Mouse (Mus musculus) kidney, embryonic 15.5 days (tissue): ENCODE measurements around the gene Rbm33. TPM values are rescaled to one million over a fixed set of nuclear protein-coding genes. Genes with fewer than 3 reads are reported as not detected.
A peak's percentile ranks its signal among the peaks of the same experiment; 100 is the strongest.

Source experiments
- ATAC-seq: fragments of 200-750 bp; cut with Nextera tagmentation; replicated peaks from 2 replicates; pipeline ENCODE4 v1.8.0; 2017; ENCODE audit warnings: moderate TSS enrichment; ENCODE audit not compliant: low FRiP score
- H3K27ac ChIP-seq: fragments of 300-500 bp; sonication (generic); 2 replicates; pipeline ENCODE4 v1.5.1; 2015; ENCODE audit warnings: mild to moderate bottlenecking, inconsistent platforms
- H3K27me3 ChIP-seq: fragments of 300-500 bp; sonication (generic); 2 replicates; pipeline ENCODE4 v1.6.1; 2015; ENCODE audit warnings: inconsistent platforms
- H3K36me3 ChIP-seq: fragments of 300-500 bp; sonication (generic); 2 replicates; pipeline ENCODE4 v1.6.1; 2015; ENCODE audit warnings: inconsistent platforms
- H3K4me1 ChIP-seq: fragments of 300-500 bp; sonication (generic); 2 replicates; pipeline ENCODE4 v1.6.1; 2015; ENCODE audit warnings: inconsistent platforms
- H3K4me2 ChIP-seq: fragments of 300-500 bp; sonication (generic); 2 replicates; pipeline ENCODE4 v1.6.1; 2015; ENCODE audit warnings: moderate library complexity, mild to moderate bottlenecking, inconsistent platforms
- H3K4me3 ChIP-seq: fragments of 300-500 bp; sonication (generic); replicated peaks from 2 replicates; pipeline ENCODE4 v1.5.1; 2015; ENCODE audit warnings: mild to moderate bottlenecking, inconsistent platforms
- H3K9ac ChIP-seq: fragments of 300-500 bp; sonication (generic); 2 replicates; pipeline ENCODE4 v1.6.1; 2015; ENCODE audit warnings: mild to moderate bottlenecking, inconsistent platforms
- H3K9me3 ChIP-seq: fragments of 300-500 bp; sonication (generic); replicated peaks from 2 replicates; pipeline ENCODE4 v1.6.1; 2016; ENCODE audit warnings: inconsistent platforms
- WGBS: fragments of 180-500 bp; shearing (Covaris S2); methylation state at CpG from one replicate; pipeline ENCODE4 v1.1.7; 2015; ENCODE audit warnings: mixed read lengths; 5-methylcytosine and 5-hydroxymethylcytosine counted together
- polyA plus RNA-seq: library from polyadenylated mRNA; unstranded; fragments of >200 nt; fragmentation: Nextera tagmentation; extraction: Ambion mirVana; gene quantifications from 2 replicates; pipeline ENCODE4 v1.2.1, GENCODE M21; 2015

Gene Rbm33
- polyA plus RNA-seq, 1 experiment from 2014 or later, result 10.8 TPM

GRCm38 (mm10) chr5:28299346-28299745, 17.6 kb upstream of the Rbm33 start:
- H3K4me1 ChIP-seq, result no peaks in the 10 kb centered on the region
- H3K27ac ChIP-seq, result no peak overlapping the region
- H3K4me3 ChIP-seq, result no peak overlapping the region
- WGBS, result 75% methylated on average over 6 of the region's 6 CpGs
- no peaks in the 10 kb centered on the region for H3K9me3 ChIP-seq
- H3K9ac ChIP-seq, result no peak overlapping the region
- no peaks in the 10 kb centered on the region for H3K36me3 ChIP-seq
- no peak for ATAC-seq
- H3K27me3 ChIP-seq, result no peaks in the 10 kb centered on the region
- H3K4me2 ChIP-seq, result no peak overlapping the region

- no peaks in the 10 kb centered on the region for H3K4me1 ChIP-seq
- H3K9me3 ChIP-seq, result no peaks in the 10 kb centered on the region
- no peak overlapping the region for H3K4me2 ChIP-seq
- no peak for ATAC-seq
- no peak overlapping the region for H3K9ac ChIP-seq
- WGBS, result 91% methylated on average over 1 of the region's 1 CpGs
- H3K36me3 ChIP-seq, result no peaks in the 10 kb centered on the region
- no peaks in the 10 kb centered on the region for H3K27me3 ChIP-seq
- no peak overlapping the region for H3K27ac ChIP-seq
- no peak overlapping the region for H3K4me3 ChIP-seq
These were observed 14.2 kb upstream of the Rbm33 start for GRCm38 (mm10) chr5:28302671-28303070.

GRCm38 (mm10) chr5:28304551-28304950, 12.4 kb upstream of the Rbm33 start:
- Histone ChIP-seq H3K27me3 (no peaks in the 10 kb centered on the region), H3K27ac (no peak overlapping the region), H3K9me3 (no peaks in the 10 kb centered on the region), H3K4me2 (no peak overlapping the region), H3K4me3 (no peak overlapping the region), H3K4me1 (no peaks in the 10 kb centered on the region), H3K9ac (no peak overlapping the region), H3K36me3 (no peaks in the 10 kb centered on the region)
- no peak for ATAC-seq

GRCm38 (mm10) chr5:28315526-28315925, 1.4 kb upstream of the Rbm33 start:
- Histone ChIP-seq H3K4me2 (no peak overlapping the region), H3K27ac (no peak overlapping the region), H3K36me3 (no peaks in the 10 kb centered on the region), H3K27me3 (no peaks in the 10 kb centered on the region), H3K4me1 (peaks cover 16% of the 10 kb centered on the region), H3K9me3 (no peaks in the 10 kb centered on the region), H3K9ac (no peak overlapping the region), H3K4me3 (no peak overlapping the region)
- WGBS, result 89% methylated on average over 8 of the region's 8 CpGs
- no peak for ATAC-seq

- H3K36me3 ChIP-seq, result no peaks in the 10 kb centered on the region
- peaks cover 16% of the 10 kb centered on the region for H3K4me1 ChIP-seq
- peak overlapping the region; percentile 96 for H3K4me3 ChIP-seq
- peak overlapping the region; percentile 100 for H3K9ac ChIP-seq
- H3K27ac ChIP-seq, result peak overlapping the region; percentile 100
- H3K27me3 ChIP-seq, result no peaks in the 10 kb centered on the region
- no peak for ATAC-seq
- no peaks in the 10 kb centered on the region for H3K9me3 ChIP-seq
- peak overlapping the region; percentile 70 for H3K4me2 ChIP-seq
- under 1% methylated on average over 14 of the region's 14 CpGs for WGBS
These were observed 685 bp upstream of the Rbm33 start for GRCm38 (mm10) chr5:28316151-28316721.

- WGBS, result under 1% methylated on average over 50 of the region's 62 CpGs
- H3K4me3 ChIP-seq, result peak overlapping the region; percentile 96
- no peak; the same call in 1 of the 2 replicates for ATAC-seq
- H3K9me3 ChIP-seq, result no peaks in the 10 kb centered on the region
- no peaks in the 10 kb centered on the region for H3K27me3 ChIP-seq
- peak overlapping the region; percentile 70 for H3K4me2 ChIP-seq
- peak overlapping the region; percentile 100 for H3K27ac ChIP-seq
- H3K4me1 ChIP-seq, result peaks cover 16% of the 10 kb centered on the region
- H3K9ac ChIP-seq, result peak overlapping the region; percentile 100
- no peaks in the 10 kb centered on the region for H3K36me3 ChIP-seq
These were observed 464 bp downstream of the Rbm33 start for GRCm38 (mm10) chr5:28317253-28317916.

- Histone ChIP-seq H3K27me3 (no peaks in the 10 kb centered on the region), H3K9ac (peak overlapping the region; percentile 100), H3K36me3 (no peaks in the 10 kb centered on the region), H3K4me1 (peaks cover 16% of the 10 kb centered on the region), H3K27ac (peak overlapping the region; percentile 100; the same call in 1 of the 2 replicates), H3K4me3 (peak overlapping the region; percentile 96), H3K9me3 (no peaks in the 10 kb centered on the region), H3K4me2 (peak overlapping the region; percentile 70)
- WGBS, result 3% methylated on average over 3 of the region's 3 CpGs
- no peak for ATAC-seq
These were observed 971 bp downstream of the Rbm33 start for GRCm38 (mm10) chr5:28317917-28318267.

GRCm38 (mm10) chr5:28318671-28319070, 1.8 kb downstream of the Rbm33 start:
- Histone ChIP-seq H3K4me1 (peaks cover 16% of the 10 kb centered on the region), H3K27me3 (no peaks in the 10 kb centered on the region), H3K36me3 (no peaks in the 10 kb centered on the region), H3K9ac (0 out of 2 replicates have a peak overlapping the region, but pooled peaks have one; percentile 100), H3K4me2 (peak overlapping the region; percentile 70), H3K9me3 (no peaks in the 10 kb centered on the region), H3K27ac (no peak overlapping the region), H3K4me3 (peak overlapping the region; percentile 96)
- 43% methylated on average over 2 of the region's 2 CpGs for WGBS
- no peak for ATAC-seq

GRCm38 (mm10) chr5:28321769-28322168, 4.8 kb downstream of the Rbm33 start:
- ATAC-seq, result no peak
- Histone ChIP-seq H3K27ac (no peak overlapping the region), H3K4me1 (peaks cover 16% of the 10 kb centered on the region), H3K4me2 (no peak overlapping the region), H3K36me3 (no peaks in the 10 kb centered on the region), H3K9me3 (no peaks in the 10 kb centered on the region), H3K27me3 (no peaks in the 10 kb centered on the region), H3K4me3 (no peak overlapping the region), H3K9ac (no peak overlapping the region)
- 94% methylated on average over 1 of the region's 1 CpGs for WGBS

GRCm38 (mm10) chr5:28322189-28322588, 5.3 kb downstream of the Rbm33 start:
- Histone ChIP-seq H3K9ac (no peak overlapping the region), H3K4me2 (no peak overlapping the region), H3K4me1 (peaks cover 16% of the 10 kb centered on the region), H3K9me3 (no peaks in the 10 kb centered on the region), H3K4me3 (no peak overlapping the region), H3K27ac (no peak overlapping the region), H3K27me3 (no peaks in the 10 kb centered on the region), H3K36me3 (no peaks in the 10 kb centered on the region)
- no peak for ATAC-seq
- WGBS, result 71% methylated on average over 3 of the region's 3 CpGs

- peaks cover 9% of the 10 kb centered on the region for H3K4me1 ChIP-seq
- H3K4me2 ChIP-seq, result no peak overlapping the region
- ATAC-seq, result no peak
- H3K4me3 ChIP-seq, result no peak overlapping the region
- no peaks in the 10 kb centered on the region for H3K27me3 ChIP-seq
- 86% methylated on average over 2 of the region's 2 CpGs for WGBS
- no peaks in the 10 kb centered on the region for H3K36me3 ChIP-seq
- H3K27ac ChIP-seq, result no peak overlapping the region
- no peak overlapping the region for H3K9ac ChIP-seq
- no peaks in the 10 kb centered on the region for H3K9me3 ChIP-seq
These were observed 6.9 kb downstream of the Rbm33 start for GRCm38 (mm10) chr5:28323822-28324221.

GRCm38 (mm10) chr5:28324457-28324856, 7.5 kb downstream of the Rbm33 start:
- Histone ChIP-seq H3K27me3 (no peaks in the 10 kb centered on the region), H3K9ac (no peak overlapping the region), H3K4me2 (no peak overlapping the region), H3K27ac (no peak overlapping the region), H3K9me3 (no peaks in the 10 kb centered on the region), H3K36me3 (no peaks in the 10 kb centered on the region), H3K4me1 (peaks cover 4% of the 10 kb centered on the region), H3K4me3 (no peak overlapping the region)
- WGBS, result 66% methylated on average over 1 of the region's 1 CpGs
- no peak for ATAC-seq
